Mouse (Mus musculus): ENCODE results near the gene Hint2. TPM values are rescaled to one million over a fixed set of nuclear protein-coding genes. Genes with fewer than 3 reads are reported as not detected.

Gene Hint2
- 67.1 and 73.9 TPM in 2 replicates for polyA plus RNA-seq (2014; fragmentation: Nextera tagmentation; extraction: Ambion mirVana)

- Histone ChIP-seq H3K27me3 (ENCODE audit: control insufficient read depth, insufficient read depth, low read length) (no peaks in the 10 kb centered on the region), H3K9ac (replicated peaks; ENCODE audit: low read depth, low read length) (peak within 1 kb of the TSS; percentile 78), H3K4me3 (ENCODE audit: low read depth, low read length) (peak within 1 kb of the TSS; percentile 72), H3K27ac (ENCODE audit: low read depth, low read length) (peak within 1 kb of the TSS; percentile 92), H3K36me3 (ENCODE audit: control insufficient read depth, insufficient read depth, low read length) (no peaks in the 10 kb centered on the region), H3K9me3 (ENCODE audit: control insufficient read depth, low read length) (no peaks in the 10 kb centered on the region), H3K4me1 (ENCODE audit: control insufficient read depth, insufficient read depth, low read length) (no peaks in the 10 kb centered on the region; the same call in 1 of the 2 replicates), H3K4me2 (ENCODE audit: low read depth, low read length) (peak within 1 kb of the TSS; percentile 83)
- WGBS = under 1% methylated on average over 34 of the region's 34 CpGs
- peak; percentile 98 for ATAC-seq (ENCODE audit: low read depth)
Observed at GRCm38 (mm10) chr4:43656339-43657109, at the start of gene Hint2. Gene Hint2 (minus strand): TSS chr4:43656466.

GRCm38 (mm10) chr4:43705991-43706390, 49.7 kb upstream of the Hint2 start:
- Histone ChIP-seq H3K4me3 (ENCODE audit: low read depth, low read length) (no peak overlapping the region), H3K9me3 (ENCODE audit: control insufficient read depth, low read length) (no peaks in the 10 kb centered on the region), H3K27ac (ENCODE audit: low read depth, low read length) (no peak overlapping the region), H3K4me1 (ENCODE audit: control insufficient read depth, insufficient read depth, low read length) (no peaks in the 10 kb centered on the region), H3K4me2 (ENCODE audit: low read depth, low read length) (no peak overlapping the region), H3K27me3 (ENCODE audit: control insufficient read depth, insufficient read depth, low read length) (no peaks in the 10 kb centered on the region; the same call in 1 of the 2 replicates), H3K9ac (replicated peaks; ENCODE audit: low read depth, low read length) (no peak overlapping the region), H3K36me3 (ENCODE audit: control insufficient read depth, insufficient read depth, low read length) (no peaks in the 10 kb centered on the region)
- ATAC-seq (ENCODE audit: low read depth) = no peak
- 81% methylated on average over 13 of the region's 13 CpGs for WGBS

- no peaks in the 10 kb centered on the region for H3K9me3 ChIP-seq (ENCODE audit: control insufficient read depth, low read length)
- H3K9ac ChIP-seq (replicated peaks; ENCODE audit: low read depth, low read length) = no peak overlapping the region
- no peak overlapping the region for H3K4me2 ChIP-seq (ENCODE audit: low read depth, low read length)
- ATAC-seq (ENCODE audit: low read depth) = no peak
- no peaks in the 10 kb centered on the region for H3K4me1 ChIP-seq (ENCODE audit: control insufficient read depth, insufficient read depth, low read length)
- H3K36me3 ChIP-seq (ENCODE audit: control insufficient read depth, insufficient read depth, low read length) = no peaks in the 10 kb centered on the region
- no peak overlapping the region for H3K27ac ChIP-seq (ENCODE audit: low read depth, low read length)
- no peaks in the 10 kb centered on the region; the same call in 1 of the 2 replicates for H3K27me3 ChIP-seq (ENCODE audit: control insufficient read depth, insufficient read depth, low read length)
- H3K4me3 ChIP-seq (ENCODE audit: low read depth, low read length) = no peak overlapping the region
- WGBS = 75% methylated on average over 8 of the region's 8 CpGs
Observed at GRCm38 (mm10) chr4:43703851-43704250, 47.6 kb upstream of the Hint2 start.

- ATAC-seq (ENCODE audit: low read depth) = no peak
- H3K4me1 ChIP-seq (ENCODE audit: control insufficient read depth, insufficient read depth, low read length) = no peaks in the 10 kb centered on the region
- H3K4me3 ChIP-seq (ENCODE audit: low read depth, low read length) = no peak overlapping the region
- H3K9ac ChIP-seq (replicated peaks; ENCODE audit: low read depth, low read length) = no peak overlapping the region
- no peak overlapping the region for H3K4me2 ChIP-seq (ENCODE audit: low read depth, low read length)
- no peaks in the 10 kb centered on the region for H3K9me3 ChIP-seq (ENCODE audit: control insufficient read depth, low read length)
- H3K27me3 ChIP-seq (ENCODE audit: control insufficient read depth, insufficient read depth, low read length) = no peaks in the 10 kb centered on the region; the same call in 1 of the 2 replicates
- no peaks in the 10 kb centered on the region for H3K36me3 ChIP-seq (ENCODE audit: control insufficient read depth, insufficient read depth, low read length)
- H3K27ac ChIP-seq (ENCODE audit: low read depth, low read length) = no peak overlapping the region
- WGBS = 85% methylated on average over 6 of the region's 6 CpGs
Observed at GRCm38 (mm10) chr4:43703439-43703838, 47.2 kb upstream of the Hint2 start.

GRCm38 (mm10) chr4:43700707-43701106, 44.4 kb upstream of the Hint2 start, which contains the start of gene Olfr70:
Gene Olfr70 (minus strand): TSS chr4:43700807.
- ATAC-seq (ENCODE audit: low read depth) = no peak
- Histone ChIP-seq H3K4me1 (ENCODE audit: control insufficient read depth, insufficient read depth, low read length) (no peaks in the 10 kb centered on the region), H3K36me3 (ENCODE audit: control insufficient read depth, insufficient read depth, low read length) (no peaks in the 10 kb centered on the region), H3K4me3 (ENCODE audit: low read depth, low read length) (no peak within 1 kb of the TSS), H3K9ac (replicated peaks; ENCODE audit: low read depth, low read length) (no peak within 1 kb of the TSS), H3K9me3 (ENCODE audit: control insufficient read depth, low read length) (no peaks in the 10 kb centered on the region), H3K4me2 (ENCODE audit: low read depth, low read length) (no peak within 1 kb of the TSS), H3K27ac (ENCODE audit: low read depth, low read length) (no peak within 1 kb of the TSS), H3K27me3 (ENCODE audit: control insufficient read depth, insufficient read depth, low read length) (no peaks in the 10 kb centered on the region)
- 89% methylated on average over 6 of the region's 6 CpGs for WGBS

- no peak overlapping the region for H3K4me2 ChIP-seq (ENCODE audit: low read depth, low read length)
- no peak overlapping the region for H3K9ac ChIP-seq (replicated peaks; ENCODE audit: low read depth, low read length)
- no peaks in the 10 kb centered on the region for H3K9me3 ChIP-seq (ENCODE audit: control insufficient read depth, low read length)
- H3K27ac ChIP-seq (ENCODE audit: low read depth, low read length) = no peak overlapping the region
- ATAC-seq (ENCODE audit: low read depth) = no peak
- no peaks in the 10 kb centered on the region for H3K27me3 ChIP-seq (ENCODE audit: control insufficient read depth, insufficient read depth, low read length)
- no peaks in the 10 kb centered on the region for H3K4me1 ChIP-seq (ENCODE audit: control insufficient read depth, insufficient read depth, low read length)
- 70% methylated on average over 13 of the region's 13 CpGs for WGBS
- no peak overlapping the region for H3K4me3 ChIP-seq (ENCODE audit: low read depth, low read length)
- H3K36me3 ChIP-seq (ENCODE audit: control insufficient read depth, insufficient read depth, low read length) = no peaks in the 10 kb centered on the region
Observed at GRCm38 (mm10) chr4:43696561-43696960, 40.3 kb upstream of the Hint2 start.

GRCm38 (mm10) chr4:43695249-43695671, 39.0 kb upstream of the Hint2 start:
- Histone ChIP-seq H3K36me3 (ENCODE audit: control insufficient read depth, insufficient read depth, low read length) (no peaks in the 10 kb centered on the region), H3K4me3 (ENCODE audit: low read depth, low read length) (no peak overlapping the region), H3K27ac (ENCODE audit: low read depth, low read length) (no peak overlapping the region), H3K4me1 (ENCODE audit: control insufficient read depth, insufficient read depth, low read length) (no peaks in the 10 kb centered on the region), H3K27me3 (ENCODE audit: control insufficient read depth, insufficient read depth, low read length) (no peaks in the 10 kb centered on the region), H3K4me2 (ENCODE audit: low read depth, low read length) (no peak overlapping the region), H3K9me3 (ENCODE audit: control insufficient read depth, low read length) (no peaks in the 10 kb centered on the region), H3K9ac (replicated peaks; ENCODE audit: low read depth, low read length) (no peak overlapping the region)
- WGBS = 33% methylated on average over 9 of the region's 9 CpGs
- no peak; the same call in 1 of the 2 replicates for ATAC-seq (ENCODE audit: low read depth)

GRCm38 (mm10) chr4:43694439-43695248, 38.4 kb upstream of the Hint2 start:
- Histone ChIP-seq H3K27ac (ENCODE audit: low read depth, low read length) (no peak overlapping the region), H3K27me3 (ENCODE audit: control insufficient read depth, insufficient read depth, low read length) (no peaks in the 10 kb centered on the region), H3K9ac (replicated peaks; ENCODE audit: low read depth, low read length) (no peak overlapping the region), H3K4me2 (ENCODE audit: low read depth, low read length) (no peak overlapping the region), H3K4me1 (ENCODE audit: control insufficient read depth, insufficient read depth, low read length) (no peaks in the 10 kb centered on the region), H3K4me3 (ENCODE audit: low read depth, low read length) (no peak overlapping the region), H3K36me3 (ENCODE audit: control insufficient read depth, insufficient read depth, low read length) (peaks cover 3% of the 10 kb centered on the region; the same call in 1 of the 2 replicates), H3K9me3 (ENCODE audit: control insufficient read depth, low read length) (no peaks in the 10 kb centered on the region)
- WGBS = 90% methylated on average over 1 of the region's 1 CpGs
- no peak for ATAC-seq (ENCODE audit: low read depth)

- Histone ChIP-seq H3K27me3 (ENCODE audit: control insufficient read depth, insufficient read depth, low read length) (no peaks in the 10 kb centered on the region), H3K4me2 (ENCODE audit: low read depth, low read length) (no peak overlapping the region), H3K4me3 (ENCODE audit: low read depth, low read length) (no peak overlapping the region), H3K27ac (ENCODE audit: low read depth, low read length) (no peak overlapping the region), H3K36me3 (ENCODE audit: control insufficient read depth, insufficient read depth, low read length) (peaks cover 9% of the 10 kb centered on the region), H3K9ac (replicated peaks; ENCODE audit: low read depth, low read length) (no peak overlapping the region), H3K9me3 (ENCODE audit: control insufficient read depth, low read length) (no peaks in the 10 kb centered on the region), H3K4me1 (ENCODE audit: control insufficient read depth, insufficient read depth, low read length) (no peaks in the 10 kb centered on the region)
- 83% methylated on average over 5 of the region's 5 CpGs for WGBS
- no peak for ATAC-seq (ENCODE audit: low read depth)
Observed at GRCm38 (mm10) chr4:43693806-43694241, 37.6 kb upstream of the Hint2 start.

Measured in neural tube, embryonic 14.5 days (tissue).